Mouse (Mus musculus) kidney, adult 2 months (tissue): ENCODE data around the gene Lrrk1. TPM values are rescaled to one million over a fixed set of nuclear protein-coding genes. Genes with fewer than 3 reads are reported as not detected.

Experiments
- DNase-seq: peaks from one replicate; pipeline ENCODE4 v3.0.0; 2021
- H3K27ac ChIP-seq: fragments of 200-500 bp; 2 replicates; pipeline ENCODE4 v1.5.1; 2012; ENCODE audit warnings: low read depth, low read length, control low read depth, inconsistent platforms; ENCODE audit not compliant: insufficient read depth
- H3K27me3 ChIP-seq: fragments of 200-500 bp; replicated peaks from 2 replicates; pipeline ENCODE4 v1.6.1; 2012; ENCODE audit warnings: mild to moderate bottlenecking, moderate library complexity, low read length, inconsistent platforms; ENCODE audit not compliant: control insufficient read depth, insufficient read depth
- H3K36me3 ChIP-seq: fragments of 200-500 bp; 2 replicates; pipeline ENCODE4 v1.6.1; 2012; ENCODE audit warnings: mild to moderate bottlenecking, moderate library complexity, low read length, inconsistent platforms; ENCODE audit not compliant: control insufficient read depth, insufficient read depth
- H3K4me1 ChIP-seq: fragments of 200-500 bp; 2 replicates; pipeline ENCODE4 v1.6.1; 2011; ENCODE audit warnings: low read length; ENCODE audit not compliant: control insufficient read depth, insufficient read depth
- H3K4me3 ChIP-seq: fragments of 200-500 bp; 2 replicates; pipeline ENCODE4 v1.5.1; 2011; ENCODE audit warnings: mild to moderate bottlenecking, low read depth, low read length, control low read depth; ENCODE audit not compliant: insufficient read depth
- CTCF ChIP-seq: fragments of 200-500 bp; conservative IDR thresholded peaks from 2 replicates; pipeline ENCODE4 v1.5.1; 2011; ENCODE audit warnings: low read depth, mild to moderate bottlenecking, control low read depth, low read length, moderate library complexity, mixed read lengths; ENCODE audit not compliant: insufficient read depth, insufficient read length
- POLR2A ChIP-seq: fragments of 200-500 bp; IDR thresholded peaks from one replicate; pipeline ENCODE4 v1.6.1; 2011; ENCODE audit warnings: low read depth, low read length, control low read depth
- WGBS: fragments of 180-500 bp; shearing (Covaris S2); methylation state at CpG from one replicate; pipeline ENCODE4 v1.1.7; 2018; 5-methylcytosine and 5-hydroxymethylcytosine counted together
- polyA plus RNA-seq: library from polyadenylated mRNA; depleted of rRNA; stranded (reverse); fragments of >200 nt; gene quantifications from 2 replicates; pipeline ENCODE4 v1.2.3, GENCODE M21; 2012

The Lrrk1 gene
- polyA plus RNA-seq, 1 experiment: 17.3 TPM

GRCm38 (mm10) chr7:66217011-66217410, 171.1 kb downstream of the Lrrk1 start:
- Histone ChIP-seq H3K4me1 (peaks cover 9% of the 10 kb centered on the region), H3K27me3 (no peaks in the 10 kb centered on the region), H3K27ac (peak overlapping the region; percentile 6; the same call in 1 of the 2 replicates), H3K4me3 (no peak overlapping the region), H3K36me3 (no peaks in the 10 kb centered on the region)
- 56% methylated on average over 7 of the region's 7 CpGs for WGBS
- TF ChIP-seq CTCF (no peak), POLR2A (no peak)
- DNase-seq: peak; percentile 77

- H3K27me3 ChIP-seq: no peaks in the 10 kb centered on the region
- no peaks in the 10 kb centered on the region for H3K36me3 ChIP-seq
- H3K4me3 ChIP-seq: no peak overlapping the region
- peaks cover 7% of the 10 kb centered on the region for H3K4me1 ChIP-seq
- TF ChIP-seq POLR2A (no peak), CTCF (no peak)
- no peak for DNase-seq
- H3K27ac ChIP-seq: no peak overlapping the region
- WGBS: 86% methylated on average over 1 of the region's 1 CpGs
Measured at GRCm38 (mm10) chr7:66215911-66216310, 172.2 kb downstream of the Lrrk1 start.

GRCm38 (mm10) chr7:66214477-66214876, 173.7 kb downstream of the Lrrk1 start:
- TF ChIP-seq POLR2A: no peak
- no peak for TF ChIP-seq CTCF
- 54% methylated on average over 6 of the region's 6 CpGs for WGBS

GRCm38 (mm10) chr7:66212887-66213286, 175.3 kb downstream of the Lrrk1 start:
- Histone ChIP-seq H3K4me3 (no peak overlapping the region), H3K27ac (no peak overlapping the region), H3K4me1 (peaks cover 3% of the 10 kb centered on the region), H3K36me3 (no peaks in the 10 kb centered on the region), H3K27me3 (no peaks in the 10 kb centered on the region)
- 86% methylated on average over 1 of the region's 1 CpGs for WGBS
- no peak for TF ChIP-seq CTCF
- no peak for TF ChIP-seq POLR2A
- no peak for DNase-seq

More at GRCm38 (mm10) chr7:66214477-66214876, 173.7 kb downstream of the Lrrk1 start:
- no peak overlapping the region for H3K27ac ChIP-seq
- DNase-seq: no peak
- peaks cover 3% of the 10 kb centered on the region for H3K4me1 ChIP-seq
- no peaks in the 10 kb centered on the region for H3K36me3 ChIP-seq
- H3K4me3 ChIP-seq: no peak overlapping the region
- no peaks in the 10 kb centered on the region for H3K27me3 ChIP-seq

GRCm38 (mm10) chr7:66209920-66210319, 178.2 kb downstream of the Lrrk1 start:
- Histone ChIP-seq H3K27ac (no peak overlapping the region), H3K4me3 (no peak overlapping the region), H3K36me3 (no peaks in the 10 kb centered on the region), H3K4me1 (no peaks in the 10 kb centered on the region), H3K27me3 (no peaks in the 10 kb centered on the region)
- no peak for DNase-seq
- 82% methylated on average over 2 of the region's 2 CpGs for WGBS
- TF ChIP-seq CTCF: no peak
- no peak for TF ChIP-seq POLR2A

- WGBS: 92% methylated on average over 2 of the region's 2 CpGs
Measured at GRCm38 (mm10) chr7:66201657-66202056, 186.5 kb downstream of the Lrrk1 start.

GRCm38 (mm10) chr7:66200791-66201450, 187.2 kb downstream of the Lrrk1 start:
- TF ChIP-seq POLR2A (no peak), CTCF (no peak)
- Histone ChIP-seq H3K27ac (no peak overlapping the region), H3K4me1 (no peaks in the 10 kb centered on the region), H3K36me3 (no peaks in the 10 kb centered on the region), H3K27me3 (no peaks in the 10 kb centered on the region), H3K4me3 (no peak overlapping the region)
- WGBS: 27% methylated on average over 8 of the region's 8 CpGs
- no peak for DNase-seq

More at GRCm38 (mm10) chr7:66201657-66202056, 186.5 kb downstream of the Lrrk1 start:
- Histone ChIP-seq H3K36me3 (no peaks in the 10 kb centered on the region), H3K27ac (no peak overlapping the region), H3K4me1 (no peaks in the 10 kb centered on the region), H3K27me3 (no peaks in the 10 kb centered on the region), H3K4me3 (no peak overlapping the region)
- no peak for DNase-seq
- TF ChIP-seq CTCF (no peak), POLR2A (no peak)
